Mouse (Mus musculus): Measurements from ENCODE around the gene Slc30a10. TPM values are rescaled to one million over a fixed set of nuclear protein-coding genes. Genes with fewer than 3 reads are reported as not detected.

The Slc30a10 gene
- polyA plus RNA-seq, 1 experiment from 2014 or later, result 0.01 TPM

DNA sequence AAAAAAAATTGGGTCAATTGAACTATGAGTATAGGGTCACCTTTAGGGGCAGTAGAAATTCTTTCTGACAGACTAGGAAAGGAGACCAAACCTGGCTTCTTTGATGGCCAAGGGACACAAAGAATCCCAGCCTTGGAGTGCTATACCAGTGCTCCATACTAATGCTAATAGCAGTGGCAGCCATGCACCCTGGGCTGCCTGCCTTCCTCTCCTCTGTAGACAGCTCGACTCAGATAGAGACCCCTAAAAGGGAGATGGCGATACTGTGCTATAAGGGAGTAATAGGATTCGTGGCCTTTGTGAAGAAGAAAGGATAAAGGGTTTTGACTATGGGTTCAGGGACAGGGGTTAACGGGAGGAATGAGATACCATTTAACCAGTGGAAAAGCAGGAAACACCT lies 504 bp upstream of the Slc30a10 start:
- peak overlapping the region; percentile 46; the same call in 1 of the 2 replicates for H3K4me3 ChIP-seq (ENCODE audit: low read depth, low read length)
- H3K4me2 ChIP-seq (replicated peaks; ENCODE audit: low read depth), result peak overlapping the region; percentile 77
- DNase-seq (ENCODE audit: low spot score) (no peak), ATAC-seq (ENCODE audit: low FRiP score, low TSS enrichment) (no peak)
- H3K4me1 ChIP-seq (replicated peaks; ENCODE audit: control insufficient read depth, insufficient read depth), result no peaks in the 10 kb centered on the region
- TF ChIP-seq CTCF (IDR thresholded peaks at IDR 0.05; ENCODE audit: low read depth) (no peak), EP300 (optimal IDR thresholded peaks at IDR 0.05) (no peak)
- H3K36me3 ChIP-seq (ENCODE audit: control insufficient read depth, insufficient read depth, low read length), result no peaks in the 10 kb centered on the region
- H3K9ac ChIP-seq (ENCODE audit: low read length), result no peak overlapping the region
- no peaks in the 10 kb centered on the region for H3K9me3 ChIP-seq (ENCODE audit: control insufficient read depth, low read length)
- 60% methylated on average over 4 of the region's 4 CpGs for WGBS
- H3K27ac ChIP-seq (replicated peaks), result no peak overlapping the region
- peaks cover 9% of the 10 kb centered on the region; the same call in 1 of the 2 replicates for H3K27me3 ChIP-seq (ENCODE audit: control insufficient read depth, insufficient read depth, low read length)

DNA sequence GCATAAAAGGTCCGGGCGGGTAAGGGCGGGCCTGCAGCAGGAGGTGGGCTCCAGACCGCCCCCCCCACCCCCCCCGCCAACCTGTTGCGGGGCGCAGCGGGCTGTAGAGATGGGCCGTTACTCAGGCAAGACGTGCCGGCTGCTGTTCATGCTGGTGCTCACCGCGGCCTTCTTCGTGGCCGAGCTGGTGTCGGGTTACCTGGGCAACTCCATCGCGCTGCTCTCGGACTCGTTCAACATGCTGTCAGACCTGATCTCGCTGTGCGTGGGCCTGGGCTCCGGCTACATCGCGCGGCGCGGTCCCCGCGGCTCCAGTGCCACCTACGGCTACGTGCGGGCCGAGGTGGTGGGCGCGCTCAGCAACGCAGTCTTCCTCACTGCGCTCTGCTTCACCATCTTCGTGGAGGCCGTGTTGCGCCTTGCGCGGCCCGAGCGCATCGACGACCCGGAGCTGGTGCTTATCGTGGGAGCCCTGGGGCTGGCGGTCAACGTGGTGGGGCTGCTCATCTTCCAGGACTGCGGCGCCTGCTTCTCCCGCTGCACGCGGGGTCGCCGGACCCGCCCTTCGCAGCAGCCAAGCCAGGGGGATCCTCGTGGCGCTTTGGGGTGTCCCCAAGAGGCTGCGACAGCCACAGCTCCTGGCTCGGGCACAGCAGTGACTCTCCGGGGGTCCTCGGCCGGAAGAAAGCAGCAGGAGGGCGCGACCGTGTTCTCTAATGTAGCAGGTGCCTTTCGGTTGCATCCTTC lies 480 bp downstream of the Slc30a10 start:
- WGBS, result under 1% methylated on average over 69 of the region's 71 CpGs
- Histone ChIP-seq H3K9me3 (ENCODE audit: control insufficient read depth, low read length) (no peaks in the 10 kb centered on the region), H3K9ac (ENCODE audit: low read length) (no peak overlapping the region), H3K4me2 (replicated peaks; ENCODE audit: low read depth) (peak overlapping the region; percentile 77), H3K36me3 (ENCODE audit: control insufficient read depth, insufficient read depth, low read length) (no peaks in the 10 kb centered on the region), H3K4me3 (ENCODE audit: low read depth, low read length) (peak overlapping the region; percentile 46), H3K27ac (replicated peaks) (no peak overlapping the region), H3K4me1 (replicated peaks; ENCODE audit: control insufficient read depth, insufficient read depth) (no peaks in the 10 kb centered on the region), H3K27me3 (ENCODE audit: control insufficient read depth, insufficient read depth, low read length) (peaks cover 9% of the 10 kb centered on the region; the same call in 1 of the 2 replicates)
- peak; percentile 35 for DNase-seq (ENCODE audit: low spot score)
- peak; percentile 33; the same call in 1 of the 2 replicates for ATAC-seq (ENCODE audit: low FRiP score, low TSS enrichment)
- no peak for TF ChIP-seq EP300 (optimal IDR thresholded peaks at IDR 0.05)
- TF ChIP-seq CTCF (IDR thresholded peaks at IDR 0.05; ENCODE audit: low read depth), result no peak

DNA sequence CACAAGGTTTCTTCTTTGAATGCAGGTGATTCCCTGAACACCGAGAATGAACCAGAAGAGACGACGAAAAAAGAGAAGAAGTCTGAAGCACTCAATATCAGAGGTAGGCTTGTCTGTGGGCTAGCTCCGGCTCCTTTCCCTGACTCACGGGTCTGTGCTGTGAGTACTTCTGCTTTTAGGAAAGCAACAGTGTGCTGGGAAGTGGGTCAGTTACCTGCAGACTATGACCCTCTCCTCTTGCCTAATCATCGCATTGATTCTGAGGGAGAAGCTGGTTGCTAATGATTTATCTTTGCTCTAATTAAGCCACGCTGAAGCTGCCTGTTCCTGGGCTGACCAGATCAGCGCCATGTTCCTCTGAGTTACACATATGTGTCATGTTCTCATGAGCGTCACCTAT lies 1.7 kb downstream of the Slc30a10 start:
- no peaks in the 10 kb centered on the region for H3K36me3 ChIP-seq (ENCODE audit: control insufficient read depth, insufficient read depth, low read length)
- peaks cover 9% of the 10 kb centered on the region; the same call in 1 of the 2 replicates for H3K27me3 ChIP-seq (ENCODE audit: control insufficient read depth, insufficient read depth, low read length)
- H3K27ac ChIP-seq (replicated peaks), result no peak overlapping the region
- H3K9ac ChIP-seq (ENCODE audit: low read length), result no peak overlapping the region
- no peak overlapping the region for H3K4me3 ChIP-seq (ENCODE audit: low read depth, low read length)
- H3K4me1 ChIP-seq (replicated peaks; ENCODE audit: control insufficient read depth, insufficient read depth), result no peaks in the 10 kb centered on the region
- 86% methylated on average over 9 of the region's 9 CpGs for WGBS
- ATAC-seq (ENCODE audit: low FRiP score, low TSS enrichment) (no peak), DNase-seq (ENCODE audit: low spot score) (no peak)
- no peak for TF ChIP-seq CTCF (IDR thresholded peaks at IDR 0.05; ENCODE audit: low read depth)
- no peak for TF ChIP-seq EP300 (optimal IDR thresholded peaks at IDR 0.05)
- H3K9me3 ChIP-seq (ENCODE audit: control insufficient read depth, low read length), result no peaks in the 10 kb centered on the region
- H3K4me2 ChIP-seq (replicated peaks; ENCODE audit: low read depth), result no peak overlapping the region

DNA sequence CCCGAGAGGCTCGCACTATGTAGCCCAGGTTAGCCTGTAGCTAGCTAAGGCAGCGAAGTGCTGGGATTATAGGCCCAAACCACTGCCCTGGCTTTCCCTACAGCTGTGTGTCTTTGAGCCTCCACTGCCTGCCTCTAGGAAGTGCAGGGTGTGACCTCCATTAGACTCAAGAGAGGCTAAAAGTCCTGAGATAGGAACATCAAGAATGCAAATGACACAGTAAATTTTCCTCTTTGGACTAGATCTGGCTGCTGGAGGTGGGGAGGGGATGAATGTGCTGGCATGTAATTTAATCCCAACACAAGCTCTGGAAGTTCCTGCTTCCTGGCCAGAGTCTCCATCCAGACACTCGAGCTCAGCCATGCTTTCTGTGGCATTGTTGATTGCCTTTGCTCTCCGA lies 5.4 kb downstream of the Slc30a10 start:
- ATAC-seq (ENCODE audit: low FRiP score, low TSS enrichment) (no peak), DNase-seq (ENCODE audit: low spot score) (no peak)
- no peak for TF ChIP-seq EP300 (optimal IDR thresholded peaks at IDR 0.05)
- TF ChIP-seq CTCF (IDR thresholded peaks at IDR 0.05; ENCODE audit: low read depth), result no peak
- WGBS, result 78% methylated on average over 5 of the region's 5 CpGs
- Histone ChIP-seq H3K4me2 (replicated peaks; ENCODE audit: low read depth) (no peak overlapping the region), H3K27ac (replicated peaks) (no peak overlapping the region), H3K9me3 (ENCODE audit: control insufficient read depth, low read length) (no peaks in the 10 kb centered on the region), H3K4me1 (replicated peaks; ENCODE audit: control insufficient read depth, insufficient read depth) (no peaks in the 10 kb centered on the region), H3K36me3 (ENCODE audit: control insufficient read depth, insufficient read depth, low read length) (no peaks in the 10 kb centered on the region), H3K9ac (ENCODE audit: low read length) (no peak overlapping the region), H3K27me3 (ENCODE audit: control insufficient read depth, insufficient read depth, low read length) (peaks cover 5% of the 10 kb centered on the region; the same call in 1 of the 2 replicates), H3K4me3 (ENCODE audit: low read depth, low read length) (no peak overlapping the region)

DNA sequence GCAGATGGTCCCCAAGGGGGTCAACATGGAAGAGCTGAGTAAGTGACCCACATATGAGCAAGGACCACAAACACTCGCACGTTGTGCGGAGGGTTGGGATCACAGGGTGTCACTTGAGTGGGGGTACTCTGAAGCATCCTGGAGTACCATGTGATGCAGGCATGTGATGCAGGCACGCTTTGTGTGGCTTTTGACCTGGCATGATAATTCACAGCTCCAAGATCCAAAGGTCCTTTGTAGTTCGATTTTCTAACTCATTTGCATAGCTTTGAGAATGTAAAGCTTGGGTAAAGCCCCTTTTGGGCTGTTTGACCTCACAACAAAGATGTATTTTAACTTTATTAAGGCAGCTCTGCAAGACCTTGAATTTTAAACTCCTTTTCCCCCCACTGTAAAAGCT lies 8.2 kb downstream of the Slc30a10 start:
- 71% methylated on average over 5 of the region's 5 CpGs for WGBS
- TF ChIP-seq CTCF (IDR thresholded peaks at IDR 0.05; ENCODE audit: low read depth), result no peak
- TF ChIP-seq EP300 (optimal IDR thresholded peaks at IDR 0.05), result no peak
- no peaks in the 10 kb centered on the region for H3K27me3 ChIP-seq (ENCODE audit: control insufficient read depth, insufficient read depth, low read length)
- no peak overlapping the region for H3K4me3 ChIP-seq (ENCODE audit: low read depth, low read length)
- H3K9ac ChIP-seq (ENCODE audit: low read length), result no peak overlapping the region
- no peak for DNase-seq (ENCODE audit: low spot score)
- no peak overlapping the region for H3K4me2 ChIP-seq (replicated peaks; ENCODE audit: low read depth)
- H3K9me3 ChIP-seq (ENCODE audit: control insufficient read depth, low read length), result no peaks in the 10 kb centered on the region
- ATAC-seq (ENCODE audit: low FRiP score, low TSS enrichment), result no peak
- no peak overlapping the region for H3K27ac ChIP-seq (replicated peaks)
- no peaks in the 10 kb centered on the region for H3K4me1 ChIP-seq (replicated peaks; ENCODE audit: control insufficient read depth, insufficient read depth)
- no peaks in the 10 kb centered on the region for H3K36me3 ChIP-seq (ENCODE audit: control insufficient read depth, insufficient read depth, low read length)

DNA sequence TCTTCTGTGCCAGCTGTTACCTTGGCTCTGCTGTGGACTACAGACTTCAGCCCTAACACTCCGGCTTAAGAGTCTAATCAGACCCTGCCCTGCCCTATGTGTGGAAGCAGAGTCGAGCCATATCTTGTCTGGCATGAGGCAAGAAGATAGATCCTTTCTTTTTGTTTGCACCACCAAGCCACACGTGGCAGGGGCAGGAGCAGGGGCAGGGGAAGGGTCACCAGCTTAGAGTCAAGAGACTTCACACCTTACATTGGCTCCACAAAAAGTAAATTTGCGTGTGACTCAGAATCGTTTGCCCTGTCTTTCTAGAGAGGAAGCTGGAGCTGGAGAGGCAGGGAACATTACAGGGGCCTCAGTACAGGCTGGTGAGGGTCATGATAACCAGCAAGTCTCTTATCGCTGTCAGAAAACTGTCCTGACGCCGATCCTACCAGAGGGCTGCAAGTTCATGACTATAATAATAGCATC lies 14.9 kb downstream of the Slc30a10 start:
- Histone ChIP-seq H3K27ac (replicated peaks) (no peak overlapping the region), H3K27me3 (ENCODE audit: control insufficient read depth, insufficient read depth, low read length) (no peaks in the 10 kb centered on the region), H3K4me1 (replicated peaks; ENCODE audit: control insufficient read depth, insufficient read depth) (no peaks in the 10 kb centered on the region), H3K9me3 (ENCODE audit: control insufficient read depth, low read length) (no peaks in the 10 kb centered on the region), H3K9ac (ENCODE audit: low read length) (no peak overlapping the region), H3K4me3 (ENCODE audit: low read depth, low read length) (no peak overlapping the region), H3K36me3 (ENCODE audit: control insufficient read depth, insufficient read depth, low read length) (no peaks in the 10 kb centered on the region), H3K4me2 (replicated peaks; ENCODE audit: low read depth) (no peak overlapping the region)
- WGBS, result 65% methylated on average over 8 of the region's 8 CpGs
- TF ChIP-seq EP300 (optimal IDR thresholded peaks at IDR 0.05) (no peak), CTCF (IDR thresholded peaks at IDR 0.05; ENCODE audit: low read depth) (no peak)
- DNase-seq (ENCODE audit: low spot score) (no peak), ATAC-seq (ENCODE audit: low FRiP score, low TSS enrichment) (no peak)

Measured in stomach, postnatal 0 days (tissue).